ENCODE assay signal across 21 mouse cellular contexts in genomic region chr11:67345186-67345855, GRCm38 (mm10). TPM values are rescaled to one million over a fixed set of nuclear protein-coding genes. Genes with fewer than 3 reads are reported as not detected.
A peak's percentile ranks its signal among the peaks of the same experiment; 100 is the strongest.
DNase-seq lines count a peak whose midpoint lies in the region; ATAC-seq and TF ChIP-seq lines count a peak whose summit lies in the region.
"Had no signal": no experiment of that assay in that cellular context is flagged by ENCODE, and none has a peak within 500 bp of the region (broad histone marks: within the 10 kb centered on the region; RNA-seq: fewer than 3 reads in every experiment).

No protein-coding gene starts in this region.

- no peaks in the 10 kb centered on the region for H3K4me1 ChIP-seq in embryonic facial prominence, embryonic 14.5 days (ENCODE audit: control insufficient read depth, insufficient read depth, low read length)
- H3K4me1 ChIP-seq in embryonic facial prominence, embryonic 10.5 days: no peaks in the 10 kb centered on the region
- H3K4me1 ChIP-seq in testis, adult 2 months (ENCODE audit: control insufficient read depth, insufficient read depth, low read length): no peaks in the 10 kb centered on the region; the same call in 1 of the 2 replicates
- H3K4me1 ChIP-seq: forebrain, embryonic 15.5 days; heart, embryonic 10.5 days; midbrain, embryonic 10.5 days had no signal

- H3K27me3 ChIP-seq in embryonic facial prominence, embryonic 14.5 days (replicated peaks; ENCODE audit: control insufficient read depth, insufficient read depth, low read length): no peaks in the 10 kb centered on the region
- no peaks in the 10 kb centered on the region for H3K27me3 ChIP-seq in embryonic facial prominence, embryonic 10.5 days (replicated peaks; ENCODE audit: low read depth, poor library complexity, severe bottlenecking)
- H3K27me3 ChIP-seq in testis, adult 2 months (ENCODE audit: control insufficient read depth, insufficient read depth, low read length): no peaks in the 10 kb centered on the region
- H3K27me3 ChIP-seq: forebrain, embryonic 15.5 days; stomach, embryonic 15.5 days had no signal

- no peak overlapping the region for H3K9ac ChIP-seq in embryonic facial prominence, embryonic 14.5 days (ENCODE audit: low read depth, low read length)
- H3K9ac ChIP-seq: forebrain, embryonic 15.5 days; stomach, embryonic 15.5 days had no signal

- H3K9me3 ChIP-seq in embryonic facial prominence, embryonic 14.5 days (ENCODE audit: control insufficient read depth, low read length): no peaks in the 10 kb centered on the region
- no peaks in the 10 kb centered on the region for H3K9me3 ChIP-seq in embryonic facial prominence, embryonic 10.5 days
- H3K9me3 ChIP-seq: forebrain, embryonic 15.5 days; heart, embryonic 10.5 days; midbrain, embryonic 10.5 days; stomach, embryonic 15.5 days had no signal

- H3K4me2 ChIP-seq in embryonic facial prominence, embryonic 14.5 days (ENCODE audit: low read depth, low read length): no peak overlapping the region
- H3K4me2 ChIP-seq: forebrain, embryonic 15.5 days; stomach, embryonic 15.5 days had no signal

- no peak for TF ChIP-seq POLR2A in testis, adult 2 months (IDR thresholded peaks at IDR 0.05; ENCODE audit: control insufficient read depth, low read depth, low read length)

- no peak for ATAC-seq in embryonic facial prominence, embryonic 14.5 days (ENCODE audit: low read depth)
- ATAC-seq: forebrain, embryonic 15.5 days had no signal

- peak; percentile 22 for DNase-seq in embryonic facial prominence, embryonic 14.5 days (ENCODE audit: low spot score)
- DNase-seq in embryonic facial prominence, embryonic 10.5 days (ENCODE audit: low spot score): no peak
- DNase-seq in testis, postnatal 10 days (ENCODE audit: low spot score): no peak
- peak; percentile 65 for DNase-seq in cerebellum, adult 9-10 months
- no peak for DNase-seq in embryo, embryonic 10.5 days (ENCODE audit: low spot score)
- no peak for DNase-seq in kidney, adult 8-10 months
- no peak for DNase-seq in retina, embryonic 14.5 days (ENCODE audit: low spot score)
- DNase-seq: gastrocnemius, postnatal 36 days; kidney, postnatal 4 days; lung, adult 2 months; lung, postnatal 4 days; spleen, adult 18-20 months; thymus, postnatal 14 days had no signal

- H3K4me3 ChIP-seq in embryonic facial prominence, embryonic 14.5 days (ENCODE audit: low read depth, low read length): no peak overlapping the region
- H3K4me3 ChIP-seq in embryonic facial prominence, embryonic 10.5 days: no peak overlapping the region
- no peak overlapping the region for H3K4me3 ChIP-seq in testis, adult 2 months (ENCODE audit: control insufficient read depth, low read depth, low read length)
- H3K4me3 ChIP-seq: forebrain, embryonic 15.5 days; heart, embryonic 10.5 days; midbrain, embryonic 10.5 days; stomach, embryonic 15.5 days had no signal

- H3K36me3 ChIP-seq in embryonic facial prominence, embryonic 14.5 days (ENCODE audit: control insufficient read depth, insufficient read depth, low read length): no peaks in the 10 kb centered on the region
- no peaks in the 10 kb centered on the region for H3K36me3 ChIP-seq in embryonic facial prominence, embryonic 10.5 days (replicated peaks)
- no peaks in the 10 kb centered on the region for H3K36me3 ChIP-seq in testis, adult 2 months (ENCODE audit: control insufficient read depth, insufficient read depth, low read length)
- H3K36me3 ChIP-seq: forebrain, embryonic 15.5 days; heart, embryonic 10.5 days; midbrain, embryonic 10.5 days; stomach, embryonic 15.5 days had no signal

- no peak for TF ChIP-seq CTCF in testis, adult 2 months (IDR thresholded peaks at IDR 0.05; ENCODE audit: control insufficient read depth, insufficient read depth, insufficient replicate concordance, low read depth, low read length)

- H3K27ac ChIP-seq in embryonic facial prominence, embryonic 14.5 days (replicated peaks; ENCODE audit: low read depth, low read length): no peak overlapping the region
- no peak overlapping the region for H3K27ac ChIP-seq in embryonic facial prominence, embryonic 10.5 days (replicated peaks)
- peak overlapping the region; percentile 34; the same call in 1 of the 2 replicates for H3K27ac ChIP-seq in testis, adult 2 months (ENCODE audit: control insufficient read depth, insufficient read depth, low read depth, low read length)
- H3K27ac ChIP-seq: forebrain, embryonic 15.5 days; heart, embryonic 10.5 days; midbrain, embryonic 10.5 days; stomach, embryonic 15.5 days had no signal

- 51% methylated on average over 2 of the region's 2 CpGs for WGBS in embryonic facial prominence, embryonic 14.5 days
- WGBS in embryonic facial prominence, embryonic 10.5 days: 70% methylated on average over 2 of the region's 2 CpGs

RNA-seq across cellular contexts. Expression of gene Myh13, which starts 23.9 kb away (rescaled TPM):
- 0.33 and 0.39 TPM in 2 replicates for polyA plus RNA-seq in embryonic facial prominence, embryonic 14.5 days (2014; fragmentation: Nextera tagmentation; extraction: Ambion mirVana)
- 0.05 TPM in 1 of 2 replicates, not detected in the other for polyA plus RNA-seq in embryonic facial prominence, embryonic 10.5 days (2016; fragmentation: Nextera tagmentation; extraction: Ambion mirVana)
- polyA plus RNA-seq in testis, adult 2 months (2012; rRNA removed): 0.18 and 0.25 TPM in 2 replicates
- polyA plus RNA-seq: embryonic facial prominence, embryonic 11.5 days; heart, embryonic 10.5 days; kidney, embryonic 14.5 days; liver, adult 2 months had no signal

Comparison
In these comparisons a context has a peak if more than half of its experiments do, and no peak if none do; other contexts are left out.
1. DNase-seq: peak in embryonic facial prominence, embryonic 14.5 days (single experiment) and cerebellum, adult 9-10 months (single experiment); none in embryonic facial prominence, embryonic 10.5 days (single experiment), testis, postnatal 10 days (single experiment), embryo, embryonic 10.5 days (single experiment), kidney, adult 8-10 months (0 of 2) and retina, embryonic 14.5 days (single experiment).